Mouse (Mus musculus) heart, postnatal 0 days (tissue): ENCODE measurements around the gene Mpp2.

Source experiments
- CTCF ChIP-seq: IDR thresholded peaks from 2 replicates; pipeline ENCODE4 v1.5.1; 2016; ENCODE audit warnings: antibody characterized with exemption, control low read depth, low read depth
- EP300 ChIP-seq: IDR thresholded peaks from 2 replicates; pipeline ENCODE4 v1.6.1; 2016; ENCODE audit warnings: antibody characterized with exemption, low read depth

- TF ChIP-seq CTCF: no peak
- no peak for TF ChIP-seq EP300
These were observed 19.4 kb upstream of the Mpp2 start, which contains the start of gene Pyy for GRCm38 (mm10) chr11:102107732-102108131.
